Mouse (Mus musculus) heart, postnatal 0 days (tissue): ENCODE measurements around the gene Kcne1. TPM values are rescaled to one million over a fixed set of nuclear protein-coding genes. Genes with fewer than 3 reads are reported as not detected.
A peak's percentile ranks its signal among the peaks of the same experiment; 100 is the strongest.

Experiments
- ATAC-seq: fragments of 200-750 bp; cut with Nextera tagmentation; 2 replicates; pipeline ENCODE4 v1.8.0; 2017; ENCODE audit warnings: low read depth, moderate number of reproducible peaks, moderate library complexity; ENCODE audit not compliant: insufficient read depth
- DNase-seq: peaks from one replicate; pipeline ENCODE4 v3.0.0-alpha.2; 2016; ENCODE audit warnings: low spot score
- H3K27ac ChIP-seq: fragments of 300-500 bp; sonication (generic); 2 replicates; pipeline ENCODE4 v1.5.1; 2014; ENCODE audit warnings: low read depth, mild to moderate bottlenecking
- H3K27me3 ChIP-seq: fragments of 300-500 bp; sonication (generic); 2 replicates; pipeline ENCODE4 v1.6.1; 2014; ENCODE audit warnings: low read length, mixed read lengths; ENCODE audit not compliant: control insufficient read depth, insufficient read depth
- H3K36me3 ChIP-seq: fragments of 300-500 bp; sonication (generic); replicated peaks from 2 replicates; pipeline ENCODE4 v1.6.1; 2014; ENCODE audit warnings: low read length, mixed read lengths; ENCODE audit not compliant: control insufficient read depth, insufficient read depth
- H3K4me1 ChIP-seq: fragments of 300-500 bp; sonication (generic); 2 replicates; pipeline ENCODE4 v1.6.1; 2014; ENCODE audit warnings: antibody characterized with exemption; ENCODE audit not compliant: control insufficient read depth, insufficient read depth
- H3K4me2 ChIP-seq: fragments of 300-500 bp; sonication (generic); 2 replicates; pipeline ENCODE4 v1.6.1; 2014; ENCODE audit warnings: low read depth, mild to moderate bottlenecking, low read length, moderate library complexity
- H3K4me3 ChIP-seq: fragments of 300-500 bp; sonication (generic); 2 replicates; pipeline ENCODE4 v1.5.1; 2014; ENCODE audit warnings: low read depth, low read length
- H3K9ac ChIP-seq: fragments of 300-500 bp; sonication (generic); replicated peaks from 2 replicates; pipeline ENCODE4 v1.6.1; 2014; ENCODE audit warnings: low read depth, low read length, mixed read lengths
- H3K9me3 ChIP-seq: fragments of 300-500 bp; sonication (generic); replicated peaks from 2 replicates; pipeline ENCODE4 v1.6.1; 2016; ENCODE audit warnings: low read length; ENCODE audit not compliant: control insufficient read depth
- CTCF ChIP-seq: IDR thresholded peaks from 2 replicates; pipeline ENCODE4 v1.5.1; 2016; ENCODE audit warnings: antibody characterized with exemption, control low read depth, low read depth
- EP300 ChIP-seq: IDR thresholded peaks from 2 replicates; pipeline ENCODE4 v1.6.1; 2016; ENCODE audit warnings: antibody characterized with exemption, low read depth
- WGBS: fragments of 180-500 bp; shearing (Covaris S2); extraction: QIAGEN DNeasy Blood & Tissue Kit; methylation state at CpG from one replicate; pipeline ENCODE4 v1.1.7; 2014; 5-methylcytosine and 5-hydroxymethylcytosine counted together
- polyA plus RNA-seq: library from polyadenylated mRNA; unstranded; fragments of >200 nt; fragmentation: Nextera tagmentation; extraction: Ambion mirVana; gene quantifications from 2 replicates; pipeline ENCODE4 v1.2.1, GENCODE M21; 2015
- total RNA-seq: library from RNA; depleted of rRNA; stranded (reverse); fragments of >200 nt; gene quantifications from 2 replicates; pipeline ENCODE4 v1.2.3, GENCODE M21; 2014; ENCODE audit warnings: low replicate concordance

Gene Kcne1
- total and polyA plus RNA-seq, 2 experiments from 2014 or later: 283 to 415 TPM

DNA sequence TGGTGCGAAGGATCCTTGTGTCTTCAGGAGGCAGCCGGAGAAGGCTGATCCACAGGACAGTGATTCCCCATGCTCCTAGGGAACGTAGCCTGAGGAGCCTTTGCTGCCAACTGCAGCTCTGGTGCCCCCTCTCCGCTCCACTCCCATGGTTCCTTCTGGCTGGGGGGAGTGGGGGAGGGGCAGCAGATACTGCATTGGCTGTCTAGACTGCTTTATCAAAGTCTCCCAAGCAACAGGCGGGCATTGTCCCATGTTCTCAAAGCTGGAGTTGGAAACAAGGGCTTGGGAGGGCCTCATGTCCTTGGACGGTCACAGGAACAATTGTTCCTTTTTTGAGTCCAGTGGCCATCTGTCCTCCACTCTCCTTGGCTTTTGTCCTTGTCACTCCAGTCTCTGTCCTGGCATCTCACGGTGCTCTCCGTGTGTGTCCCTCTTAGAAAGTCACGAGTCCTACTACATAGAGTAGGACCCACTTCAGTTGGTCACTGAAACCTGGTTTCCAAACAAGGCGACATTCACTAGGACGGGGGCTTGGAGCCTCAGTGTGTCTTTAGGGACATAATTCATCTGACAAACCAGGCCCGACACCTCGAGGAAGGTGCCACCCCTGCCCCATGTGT, 12.9 kb downstream of the Kcne1 start:
- peak; percentile 84 for ATAC-seq
- WGBS: 37% methylated on average over 13 of the region's 13 CpGs

GRCm38 (mm10) chr16:92345177-92345576, 14.1 kb downstream of the Kcne1 start:
- TF ChIP-seq CTCF (no peak), EP300 (peak; percentile 99; the same call in 1 of the 2 replicates)
- peak; percentile 78 for ATAC-seq
- no peaks in the 10 kb centered on the region for H3K36me3 ChIP-seq
- H3K9me3 ChIP-seq: no peaks in the 10 kb centered on the region
- H3K27ac ChIP-seq: peak overlapping the region; percentile 99
- peak; percentile 99 for DNase-seq
- peaks cover 15% of the 10 kb centered on the region for H3K4me1 ChIP-seq
- no peak overlapping the region for H3K9ac ChIP-seq
- 6% methylated on average over 11 of the region's 11 CpGs for WGBS
- no peak overlapping the region for H3K4me2 ChIP-seq
- no peak overlapping the region for H3K4me3 ChIP-seq
- no peaks in the 10 kb centered on the region for H3K27me3 ChIP-seq

More for the DNA sequence above, 12.9 kb downstream of the Kcne1 start:
- Histone ChIP-seq H3K9me3 (no peaks in the 10 kb centered on the region), H3K9ac (no peak overlapping the region; the same call in 1 of the 2 replicates), H3K27me3 (no peaks in the 10 kb centered on the region), H3K4me3 (no peak overlapping the region), H3K4me1 (peaks cover 5% of the 10 kb centered on the region; the same call in 1 of the 2 replicates), H3K27ac (peak overlapping the region; percentile 99), H3K36me3 (no peaks in the 10 kb centered on the region), H3K4me2 (no peak overlapping the region)
- peak; percentile 93 for DNase-seq
- no peak for TF ChIP-seq CTCF
- TF ChIP-seq EP300: no peak

DNA sequence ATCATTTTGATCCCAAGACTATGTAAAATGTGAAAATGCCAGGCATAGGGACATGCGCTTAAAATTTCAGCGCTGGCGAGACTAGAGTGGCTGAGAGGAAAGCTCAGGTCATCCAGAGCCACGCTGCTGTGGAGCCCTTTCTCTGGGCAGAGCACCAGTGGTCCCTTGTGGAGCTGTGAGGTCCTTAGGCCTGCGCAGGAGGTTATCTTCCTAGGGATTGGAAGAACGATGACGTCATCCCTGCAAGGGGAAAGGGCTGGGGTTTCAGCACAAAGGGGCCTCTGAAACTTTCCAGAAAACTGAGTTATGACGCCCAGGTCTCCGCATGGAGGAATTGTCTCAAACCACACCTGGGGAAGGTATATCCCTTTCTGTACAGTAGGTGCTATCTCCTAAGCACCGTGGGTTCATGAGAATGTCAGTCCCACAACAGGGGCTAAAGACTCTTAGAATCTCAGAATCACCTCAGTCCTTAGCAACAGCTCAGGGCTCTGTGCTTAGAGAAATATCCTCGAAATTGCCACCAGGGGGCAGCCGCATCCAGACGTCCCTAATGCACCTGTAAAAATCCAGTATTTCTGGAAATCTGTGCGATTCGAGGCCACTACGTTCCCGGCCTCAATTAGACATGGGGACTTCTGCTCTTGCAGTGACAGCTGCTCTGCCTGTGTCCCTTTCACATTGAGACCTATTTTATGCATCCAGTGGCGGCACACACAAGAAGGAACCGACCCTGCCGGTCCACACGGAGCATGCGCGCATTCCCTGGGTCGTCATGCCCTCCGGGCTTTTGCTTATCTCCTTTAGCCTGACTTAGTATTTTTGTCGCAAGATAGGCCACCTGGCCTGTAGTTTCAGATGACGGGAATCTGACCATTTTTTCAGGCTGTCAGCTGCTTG, 18.4 kb downstream of the Kcne1 start:
- ATAC-seq (peak; percentile 47), DNase-seq (peak; percentile 87)
- 11% methylated on average over 27 of the region's 27 CpGs for WGBS
- Histone ChIP-seq H3K27ac (peak overlapping the region; percentile 94), H3K27me3 (no peaks in the 10 kb centered on the region), H3K36me3 (no peaks in the 10 kb centered on the region), H3K4me1 (peaks cover 16% of the 10 kb centered on the region), H3K9me3 (no peaks in the 10 kb centered on the region), H3K4me3 (peak overlapping the region; percentile 12; the same call in 1 of the 2 replicates), H3K4me2 (peak overlapping the region; percentile 54), H3K9ac (no peak overlapping the region)
- TF ChIP-seq EP300: peak; percentile 67
- TF ChIP-seq CTCF: peak; percentile 81

DNA sequence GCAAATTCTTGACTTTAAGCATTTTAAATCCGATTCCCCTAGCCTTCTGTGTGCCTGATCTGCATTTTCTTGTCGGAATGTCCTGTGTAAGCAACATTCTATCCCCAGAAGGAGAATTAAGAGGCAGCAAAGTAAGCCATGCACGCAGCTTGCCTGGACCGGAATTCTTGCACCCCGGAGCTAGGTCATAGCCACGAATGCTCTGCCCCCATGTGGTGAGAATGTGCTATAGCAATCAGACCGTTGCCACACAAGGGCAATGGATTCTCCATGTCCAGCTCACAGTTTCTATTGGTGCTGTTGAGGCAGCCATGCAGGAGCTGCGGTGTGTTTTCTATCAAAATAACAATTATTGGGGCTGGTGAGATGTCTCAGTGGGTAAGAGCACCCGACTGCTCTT, 23.0 kb downstream of the Kcne1 start:
- Histone ChIP-seq H3K4me1 (peaks cover 13% of the 10 kb centered on the region), H3K4me2 (no peak overlapping the region), H3K27ac (no peak overlapping the region), H3K27me3 (no peaks in the 10 kb centered on the region), H3K9ac (no peak overlapping the region), H3K9me3 (no peaks in the 10 kb centered on the region), H3K4me3 (no peak overlapping the region), H3K36me3 (no peaks in the 10 kb centered on the region)
- TF ChIP-seq CTCF: peak; percentile 97
- no peak for TF ChIP-seq EP300
- ATAC-seq (peak; percentile 61; the same call in 1 of the 2 replicates), DNase-seq (peak; percentile 78)
- 6% methylated on average over 9 of the region's 9 CpGs for WGBS

GRCm38 (mm10) chr16:92334600-92334999, 24.7 kb downstream of the Kcne1 start:
- Histone ChIP-seq H3K27ac (no peak overlapping the region), H3K9ac (no peak overlapping the region), H3K36me3 (no peaks in the 10 kb centered on the region), H3K4me2 (no peak overlapping the region), H3K4me1 (peaks cover 8% of the 10 kb centered on the region; the same call in 1 of the 2 replicates), H3K9me3 (no peaks in the 10 kb centered on the region), H3K4me3 (no peak overlapping the region), H3K27me3 (no peaks in the 10 kb centered on the region)
- WGBS: 60% methylated on average over 9 of the region's 9 CpGs
- DNase-seq: no peak
- no peak for ATAC-seq
- TF ChIP-seq EP300: no peak
- peak; percentile 28; the same call in 1 of the 2 replicates for TF ChIP-seq CTCF
